ENCODE assay signal across 15 mouse cellular contexts in the genomic region with DNA sequence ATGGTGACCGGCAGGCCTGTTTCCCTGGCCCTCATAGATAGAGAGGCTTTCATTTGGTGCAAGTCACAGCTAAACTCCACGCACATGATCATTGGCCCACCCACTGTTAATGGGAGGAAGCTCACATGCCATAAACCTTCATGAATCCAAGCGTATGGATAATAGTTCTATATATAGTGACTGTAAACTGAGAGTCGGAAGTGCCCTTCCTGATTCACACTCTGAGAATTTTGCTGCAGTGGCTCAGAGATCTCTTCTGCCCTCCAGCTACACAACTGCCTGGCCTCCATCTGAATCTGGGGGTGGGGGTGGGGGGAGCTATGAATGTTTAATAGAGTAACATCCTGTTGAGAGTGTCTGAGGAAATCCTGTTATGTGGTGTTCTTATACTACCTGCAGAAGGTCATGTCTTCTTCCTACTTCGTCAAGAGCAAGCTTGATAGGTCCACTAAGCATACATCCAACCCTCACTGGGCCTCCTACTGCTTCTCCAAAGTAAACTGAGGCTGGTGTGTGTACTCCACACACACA.
DNase-seq lines count a peak whose midpoint lies in the region; ATAC-seq and TF ChIP-seq lines count a peak whose summit lies in the region.
"Had no signal": no experiment of that assay in that cellular context is flagged by ENCODE, and none has a peak within 500 bp of the region (broad histone marks: within the 10 kb centered on the region; RNA-seq: fewer than 3 reads in every experiment).

No protein-coding gene starts in this region.

- H3K4me3 ChIP-seq in heart, embryonic 11.5 days (ENCODE audit: low read depth, low read length) = no peak overlapping the region
- no peak overlapping the region for H3K4me3 ChIP-seq in lung, embryonic 15.5 days
- no peak overlapping the region for H3K4me3 ChIP-seq in lung, adult 2 months (replicated peaks; ENCODE audit: extremely low read depth, low read depth, low read length)
- no peak overlapping the region for H3K4me3 ChIP-seq in intestine, embryonic 16.5 days (ENCODE audit: low read length)
- H3K4me3 ChIP-seq: heart, adult 2 months had no signal

- no peak for DNase-seq in heart, postnatal 25 days (ENCODE audit: low spot score)
- DNase-seq in lung, adult 2 months = no peak
- no peak for DNase-seq in gastrocnemius, adult 8-10 months (ENCODE audit: low spot score in 2 of 2)
- no peak for DNase-seq in thymus, postnatal 10 days (ENCODE audit: low spot score in 2 of 2)
- DNase-seq: adrenal gland, postnatal 14 days; heart, adult 2 months; kidney, adult 18-20 months; layer of hippocampus, adult 9-11 months; spleen, adult 18-20 months; thymus, adult 2 months had no signal

- H3K9me3 ChIP-seq in heart, embryonic 11.5 days (replicated peaks; ENCODE audit: control insufficient read depth, low read length) = no peaks in the 10 kb centered on the region
- no peaks in the 10 kb centered on the region for H3K9me3 ChIP-seq in lung, embryonic 15.5 days
- no peaks in the 10 kb centered on the region for H3K9me3 ChIP-seq in intestine, embryonic 16.5 days (ENCODE audit: control insufficient read depth, low read length)

- H3K27ac ChIP-seq in heart, embryonic 11.5 days (ENCODE audit: low read depth, low read length) = 0 out of 2 replicates have a peak overlapping the region, but pooled peaks have one; percentile 15
- 0 out of 2 replicates have a peak overlapping the region, but pooled peaks have one; percentile 18 for H3K27ac ChIP-seq in lung, embryonic 15.5 days
- peak overlapping the region; percentile 19; the same call in 1 of the 2 replicates for H3K27ac ChIP-seq in intestine, embryonic 16.5 days (ENCODE audit: low read length)
- H3K27ac ChIP-seq: heart, adult 2 months had no signal

- intact Hi-C loops in heart, postnatal 25 days (cut with DNase I) = no loop called here

- no peaks in the 10 kb centered on the region for H3K27me3 ChIP-seq in heart, embryonic 11.5 days (ENCODE audit: control insufficient read depth, insufficient read depth, low read length)
- H3K27me3 ChIP-seq in lung, embryonic 15.5 days = no peaks in the 10 kb centered on the region
- no peaks in the 10 kb centered on the region for H3K27me3 ChIP-seq in intestine, embryonic 16.5 days (replicated peaks; ENCODE audit: control insufficient read depth, insufficient read depth, low read length)

- no peak for TF ChIP-seq CTCF in lung, adult 2 months (IDR thresholded peaks at IDR 0.05; ENCODE audit: insufficient read depth, low read length)

- 57% methylated on average over 5 of the region's 5 CpGs for WGBS in heart, embryonic 11.5 days (ENCODE audit: insufficient replicate concordance)
- 49% methylated on average over 5 of the region's 5 CpGs for WGBS in lung, embryonic 15.5 days
- 56% methylated on average over 5 of the region's 5 CpGs for WGBS in lung, adult 2 months
- WGBS in intestine, embryonic 16.5 days = 45% methylated on average over 5 of the region's 5 CpGs

- H3K9ac ChIP-seq in heart, embryonic 11.5 days (ENCODE audit: low read depth, low read length) = no peak overlapping the region
- no peak overlapping the region for H3K9ac ChIP-seq in lung, embryonic 15.5 days
- H3K9ac ChIP-seq in intestine, embryonic 16.5 days (ENCODE audit: low read depth, low read length) = no peak overlapping the region

- H3K36me3 ChIP-seq in heart, embryonic 11.5 days (ENCODE audit: control insufficient read depth, insufficient read depth, low read length) = peaks cover 3% of the 10 kb centered on the region; the same call in 1 of the 2 replicates
- H3K36me3 ChIP-seq in lung, embryonic 15.5 days = no peaks in the 10 kb centered on the region
- H3K36me3 ChIP-seq in intestine, embryonic 16.5 days (ENCODE audit: control insufficient read depth, insufficient read depth, low read length) = 0 out of 2 replicates have a peak, but pooled peaks cover 3% of the 10 kb centered on the region

- H3K4me2 ChIP-seq in heart, embryonic 11.5 days = no peak overlapping the region
- no peak overlapping the region for H3K4me2 ChIP-seq in lung, embryonic 15.5 days
- no peak overlapping the region for H3K4me2 ChIP-seq in intestine, embryonic 16.5 days (ENCODE audit: low read depth, low read length)

- peaks cover 22% of the 10 kb centered on the region for H3K4me1 ChIP-seq in heart, embryonic 11.5 days (ENCODE audit: control insufficient read depth, insufficient read depth, low read length)
- H3K4me1 ChIP-seq in lung, embryonic 15.5 days = peaks cover 32% of the 10 kb centered on the region
- 0 out of 2 replicates have a peak, but pooled peaks cover 2% of the 10 kb centered on the region for H3K4me1 ChIP-seq in lung, adult 2 months (ENCODE audit: control insufficient read depth, insufficient read depth, low read length)
- peaks cover 17% of the 10 kb centered on the region for H3K4me1 ChIP-seq in intestine, embryonic 16.5 days (ENCODE audit: control insufficient read depth, insufficient read depth, low read length)

- no peak for TF ChIP-seq POLR2A in lung, adult 2 months (IDR thresholded peaks at IDR 0.05; ENCODE audit: borderline replicate concordance, extremely low read depth, low read depth, low read length)

- ATAC-seq in heart, embryonic 11.5 days (replicated peaks; ENCODE audit: insufficient number of reproducible peaks, low FRiP score, low TSS enrichment) = no peak
- ATAC-seq in lung, embryonic 15.5 days (ENCODE audit: borderline replicate concordance, extremely low read depth, low FRiP score, low TSS enrichment) = no peak; the same call in 1 of the 2 replicates
- ATAC-seq in activated CD4-positive, CD25-positive, alpha-beta regulatory T cell, adult 4 months = peak; percentile 83
- ATAC-seq in intestine, embryonic 16.5 days = no peak; the same call in 1 of the 2 replicates
- ATAC-seq: forebrain, embryonic 14.5 days had no signal
